Mouse (Mus musculus): ENCODE data around the gene Glud1. TPM values are rescaled to one million over a fixed set of nuclear protein-coding genes. Genes with fewer than 3 reads are reported as not detected.
A peak's percentile ranks its signal among the peaks of the same experiment; 100 is the strongest.

Glud1 gene
- total and polyA plus RNA-seq, 3 experiments = 57.1 to 125 (median 92.3) TPM

GRCm38 (mm10) chr14:34382921-34383704, 72.6 kb downstream of the Glud1 start:
- H3K79me2 ChIP-seq (ENCODE audit: control insufficient read depth, insufficient read depth, low read length, poor library complexity) = no peaks in the 10 kb centered on the region
- peak overlapping the region; percentile 45; the same call in 1 of the 2 replicates for H3K27ac ChIP-seq (ENCODE audit: control insufficient read depth, low read depth, low read length)
- peak; percentile 68 for DNase-seq (ENCODE audit: low read depth, low spot score)
- H3K4me1 ChIP-seq (ENCODE audit: control insufficient read depth in 1 of 2, insufficient read depth in 2 of 2, low read length in 2 of 2) = peaks cover 0 to 2% of the 10 kb centered on the region in 2 experiments; a peak in 1 of 4 replicates
- no peaks in the 10 kb centered on the region for H3K27me3 ChIP-seq (ENCODE audit: control insufficient read depth in 1 of 2, insufficient read depth in 2 of 2, low read length in 2 of 2)
- no peaks in the 10 kb centered on the region for H3K9me3 ChIP-seq (replicated peaks; ENCODE audit: insufficient read depth, low read length)
- no peak overlapping the region for H3K9ac ChIP-seq (ENCODE audit: control insufficient read depth, low read depth, low read length, poor library complexity, severe bottlenecking)
- no peaks in the 10 kb centered on the region for H3K36me3 ChIP-seq (ENCODE audit: control insufficient read depth in 1 of 2, insufficient read depth in 2 of 2, low read length in 2 of 2)
- no peak for TF ChIP-seq POLR2AphosphoS2 (IDR thresholded peaks at IDR 0.05; ENCODE audit: low read length)
- no peak for TF ChIP-seq CHD2 (IDR thresholded peaks at IDR 0.05; ENCODE audit: low read length)
- TF ChIP-seq SIN3A (IDR thresholded peaks at IDR 0.05; ENCODE audit: low read length) = no peak; the same call in 1 of the 2 replicates
- TF ChIP-seq UBTF (IDR thresholded peaks at IDR 0.05; ENCODE audit: borderline replicate concordance, insufficient read depth, low read depth, low read length) = no peak
- TF ChIP-seq ZKSCAN1 (IDR thresholded peaks at IDR 0.05; ENCODE audit: low read depth, low read length) = no peak
- TF ChIP-seq ZNF384 (IDR thresholded peaks at IDR 0.05; ENCODE audit: low read depth, low read length) = no peak
- no peak for TF ChIP-seq ZMIZ1 (IDR thresholded peaks at IDR 0.05; ENCODE audit: low read depth, low read length)
- TF ChIP-seq GATA1 (IDR thresholded peaks at IDR 0.05; ENCODE audit: low read depth, low read length) = peak; percentile 55; the same call in 1 of the 2 replicates
- TF ChIP-seq TCF12 (IDR thresholded peaks at IDR 0.05; ENCODE audit: low read depth, low read length) = peak; percentile 26; the same call in 1 of the 2 replicates
- TF ChIP-seq USF1 (IDR thresholded peaks at IDR 0.05; ENCODE audit: low read depth, low read length) = peak; percentile 40; the same call in 1 of the 2 replicates
- TF ChIP-seq RCOR1 (IDR thresholded peaks at IDR 0.05; ENCODE audit: low read depth, low read length) = 0 out of 2 replicates have a peak, but pooled peaks have one; percentile 16
- no peak for TF ChIP-seq JUND (IDR thresholded peaks at IDR 0.05; ENCODE audit: low read depth, low read length)
- TF ChIP-seq RAD21 (IDR thresholded peaks at IDR 0.05; ENCODE audit: low read depth, low read length) = no peak
- TF ChIP-seq KAT2A (conservative IDR thresholded peaks at IDR 0.05; ENCODE audit: low read depth, low read length) = no peak
- TF ChIP-seq EP300 (IDR thresholded peaks at IDR 0.05; ENCODE audit: low read depth in 1 of 2, low read length in 2 of 2) = peak; percentile 64 to 76; a peak in 3 of 4 replicates
- TF ChIP-seq ETS1 (IDR thresholded peaks at IDR 0.05; ENCODE audit: low read depth, low read length) = peak; percentile 34; the same call in 1 of the 2 replicates
- TF ChIP-seq ELF1 (IDR thresholded peaks at IDR 0.05; ENCODE audit: low read depth, low read length) = no peak
- H3K4me3 ChIP-seq (ENCODE audit: control insufficient read depth in 1 of 2, insufficient read depth in 1 of 2, low read depth in 2 of 2, low read length in 2 of 2) = no peak overlapping the region

DNA sequence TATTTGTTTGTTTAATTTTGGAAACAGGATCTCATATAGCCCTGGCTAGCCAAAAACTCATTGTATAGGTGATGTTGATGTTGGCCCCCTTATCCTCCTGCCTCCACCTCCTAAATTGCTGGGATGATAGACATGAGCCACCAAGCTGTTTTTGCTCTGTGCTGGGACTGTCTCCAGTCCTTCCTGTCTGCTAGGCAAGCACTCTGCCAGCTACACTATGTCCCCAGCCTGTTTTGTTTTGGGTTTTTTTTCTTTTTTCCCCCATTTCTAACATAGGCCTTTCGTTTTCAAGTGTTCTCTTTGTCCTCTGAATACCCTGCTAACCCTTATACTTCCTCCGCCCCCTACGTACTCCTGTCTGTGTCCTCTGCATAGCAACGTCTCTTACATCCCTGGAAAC, 82.8 kb downstream of the Glud1 start:
- Histone ChIP-seq H3K4me1 (ENCODE audit: control insufficient read depth in 1 of 2, insufficient read depth in 2 of 2, low read length in 2 of 2) (no peaks in the 10 kb centered on the region), H3K36me3 (ENCODE audit: control insufficient read depth in 1 of 2, insufficient read depth in 2 of 2, low read length in 2 of 2) (no peaks in the 10 kb centered on the region), H3K9ac (ENCODE audit: control insufficient read depth, low read depth, low read length, poor library complexity, severe bottlenecking) (no peak overlapping the region), H3K27ac (ENCODE audit: control insufficient read depth, low read depth, low read length) (no peak overlapping the region), H3K9me3 (replicated peaks; ENCODE audit: insufficient read depth, low read length) (no peaks in the 10 kb centered on the region), H3K4me3 (ENCODE audit: control insufficient read depth in 1 of 2, insufficient read depth in 1 of 2, low read depth in 2 of 2, low read length in 2 of 2) (no peak overlapping the region), H3K27me3 (ENCODE audit: control insufficient read depth in 1 of 2, insufficient read depth in 2 of 2, low read length in 2 of 2) (no peaks in the 10 kb centered on the region), H3K79me2 (ENCODE audit: control insufficient read depth, insufficient read depth, low read length, poor library complexity) (no peaks in the 10 kb centered on the region)
- no peak for TF ChIP-seq MAZ (IDR thresholded peaks at IDR 0.05; ENCODE audit: low read depth, low read length)
- no peak for TF ChIP-seq ETS1 (IDR thresholded peaks at IDR 0.05; ENCODE audit: low read depth, low read length)
- TF ChIP-seq CHD1 (IDR thresholded peaks at IDR 0.05; ENCODE audit: low read depth, low read length) = no peak
- no peak for TF ChIP-seq KAT2A (conservative IDR thresholded peaks at IDR 0.05; ENCODE audit: low read depth, low read length)
- no peak for TF ChIP-seq ZNF384 (IDR thresholded peaks at IDR 0.05; ENCODE audit: low read depth, low read length)
- TF ChIP-seq POLR2AphosphoS2 (IDR thresholded peaks at IDR 0.05; ENCODE audit: low read length) = no peak
- TF ChIP-seq NELFE (IDR thresholded peaks at IDR 0.05; ENCODE audit: low read depth, low read length) = no peak
- no peak for TF ChIP-seq NRF1 (IDR thresholded peaks at IDR 0.05; ENCODE audit: insufficient read depth, low read depth, low read length, poor library complexity, severe bottlenecking)
- TF ChIP-seq GATA1 (IDR thresholded peaks at IDR 0.05; ENCODE audit: low read depth, low read length) = no peak
- TF ChIP-seq TCF12 (IDR thresholded peaks at IDR 0.05; ENCODE audit: low read depth, low read length) = no peak
- no peak for TF ChIP-seq RAD21 (IDR thresholded peaks at IDR 0.05; ENCODE audit: low read depth, low read length)
- no peak for TF ChIP-seq ZC3H11A (IDR thresholded peaks at IDR 0.05; ENCODE audit: low read depth, low read length)
- DNase-seq (ENCODE audit: low read depth, low spot score) = no peak
